Mouse (Mus musculus) embryonic facial prominence, embryonic 15.5 days (tissue): ENCODE measurements at regions not wholly inside any gene's neighbourhood (a gene's known extent, or its start where the extent isn't known, plus 50 kb on each side); places are given as distances from the start of the nearest gene placed in this dataset.

Experiments used
- ATAC-seq: fragments of 200-750 bp; cut with Nextera tagmentation; 2 replicates; pipeline ENCODE4 v1.8.0; 2017; ENCODE audit warnings: low read depth, moderate TSS enrichment; ENCODE audit not compliant: insufficient number of reproducible peaks, low FRiP score, low TSS enrichment
- H3K27ac ChIP-seq: fragments of 300-500 bp; sonication (generic); replicated peaks from 2 replicates; pipeline ENCODE4 v1.5.1; 2015; ENCODE audit warnings: mild to moderate bottlenecking, inconsistent platforms
- H3K27me3 ChIP-seq: fragments of 300-500 bp; sonication (generic); 2 replicates; pipeline ENCODE4 v1.6.1; 2015; ENCODE audit warnings: inconsistent platforms
- H3K36me3 ChIP-seq: fragments of 300-500 bp; sonication (generic); 2 replicates; pipeline ENCODE4 v1.6.1; 2015; ENCODE audit warnings: mild to moderate bottlenecking, inconsistent platforms
- H3K4me1 ChIP-seq: fragments of 300-500 bp; sonication (generic); 2 replicates; pipeline ENCODE4 v1.6.1; 2015; ENCODE audit warnings: inconsistent platforms
- H3K4me2 ChIP-seq: fragments of 300-500 bp; sonication (generic); replicated peaks from 2 replicates; pipeline ENCODE4 v1.6.1; 2015; ENCODE audit warnings: mild to moderate bottlenecking, inconsistent platforms
- H3K4me3 ChIP-seq: fragments of 300-500 bp; sonication (generic); replicated peaks from 2 replicates; pipeline ENCODE4 v1.5.1; 2015; ENCODE audit warnings: mild to moderate bottlenecking, inconsistent platforms
- H3K9ac ChIP-seq: fragments of 300-500 bp; sonication (generic); 2 replicates; pipeline ENCODE4 v1.6.1; 2015; ENCODE audit warnings: inconsistent platforms
- H3K9me3 ChIP-seq: fragments of 300-500 bp; sonication (generic); replicated peaks from 2 replicates; pipeline ENCODE4 v1.6.1; 2016; ENCODE audit warnings: inconsistent platforms
- WGBS: fragments of 180-500 bp; shearing (Covaris S2); methylation state at CpG from one replicate; pipeline ENCODE4 v1.1.7; 2015; 5-methylcytosine and 5-hydroxymethylcytosine counted together

DNA sequence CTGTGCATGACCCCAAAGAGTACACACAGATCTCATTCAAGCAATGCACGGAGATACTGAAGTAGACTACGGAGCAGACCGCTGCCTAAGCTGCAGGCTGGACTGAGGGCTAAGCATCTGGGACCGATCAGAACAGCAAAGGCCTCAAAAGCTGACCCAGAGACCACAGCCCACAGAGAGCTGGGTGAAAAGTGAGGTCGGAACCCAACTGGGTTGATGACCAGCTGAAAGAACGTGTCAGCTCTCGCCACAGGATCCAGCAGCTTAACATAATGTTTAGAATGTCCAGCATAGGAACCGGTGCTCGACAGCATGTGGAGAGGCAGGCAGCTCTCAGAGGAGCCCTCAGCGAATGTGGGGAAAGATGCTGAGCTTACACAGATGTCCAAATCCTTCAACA is 67.4 kb upstream of the Prok2 start:
- no peak overlapping the region for H3K4me2 ChIP-seq
- WGBS = 67% methylated on average over 10 of the region's 10 CpGs

DNA sequence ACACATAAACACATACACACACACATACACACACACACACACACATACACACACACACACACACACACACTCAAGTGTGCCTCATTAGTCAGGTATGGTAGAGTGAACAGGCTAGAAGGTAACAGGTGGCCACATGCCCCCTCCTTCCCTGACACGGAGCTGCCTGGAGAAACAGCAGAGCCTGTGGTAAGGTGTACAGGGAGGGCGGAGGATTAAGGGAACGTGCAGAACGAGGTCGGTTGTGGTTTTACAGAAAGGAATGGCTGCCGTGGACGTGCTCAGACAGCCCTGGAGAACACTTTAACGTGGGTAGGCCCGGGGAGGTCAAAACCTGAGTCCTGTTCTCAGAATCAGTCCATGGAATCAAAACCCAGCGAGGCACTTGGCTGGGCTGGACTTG is 66.2 kb upstream of the Prok2 start:
- WGBS = 54% methylated on average over 10 of the region's 10 CpGs
- no peak overlapping the region for H3K27ac ChIP-seq
- no peak overlapping the region for H3K4me2 ChIP-seq
- no peaks in the 10 kb centered on the region for H3K9me3 ChIP-seq
- no peak overlapping the region for H3K9ac ChIP-seq
- H3K4me3 ChIP-seq = no peak overlapping the region
- no peaks in the 10 kb centered on the region for H3K4me1 ChIP-seq
- no peaks in the 10 kb centered on the region for H3K36me3 ChIP-seq
- no peak for ATAC-seq
- H3K27me3 ChIP-seq = no peaks in the 10 kb centered on the region

More for the DNA sequence above, 67.4 kb upstream of the Prok2 start:
- no peak overlapping the region for H3K9ac ChIP-seq
- ATAC-seq = no peak
- H3K27me3 ChIP-seq = no peaks in the 10 kb centered on the region
- H3K4me3 ChIP-seq = no peak overlapping the region
- H3K9me3 ChIP-seq = no peaks in the 10 kb centered on the region
- H3K4me1 ChIP-seq = no peaks in the 10 kb centered on the region
- no peak overlapping the region for H3K27ac ChIP-seq
- H3K36me3 ChIP-seq = no peaks in the 10 kb centered on the region

DNA sequence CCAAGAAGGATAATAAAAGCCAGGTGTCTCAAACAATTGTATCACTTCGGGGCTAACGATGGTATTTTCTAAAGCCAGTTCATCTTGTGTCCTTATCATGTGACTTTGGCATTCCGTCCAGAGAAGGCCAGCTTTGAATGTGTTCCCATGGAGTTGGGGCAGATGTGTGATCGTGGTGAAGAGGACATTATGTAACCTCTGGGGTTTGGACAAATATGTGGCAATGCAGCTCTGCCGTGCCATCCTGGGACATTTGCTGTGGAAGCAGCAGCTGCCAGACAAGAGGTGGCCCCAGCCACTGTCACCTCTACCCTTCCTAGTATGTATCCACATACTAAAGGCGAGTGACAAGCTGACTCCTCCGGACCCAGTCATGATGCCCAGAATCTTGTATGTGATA is 60.8 kb upstream of the Prok2 start:
- no peak overlapping the region for H3K4me3 ChIP-seq
- H3K27ac ChIP-seq = no peak overlapping the region
- no peaks in the 10 kb centered on the region for H3K9me3 ChIP-seq
- no peaks in the 10 kb centered on the region for H3K27me3 ChIP-seq
- ATAC-seq = no peak
- no peak overlapping the region for H3K4me2 ChIP-seq
- H3K9ac ChIP-seq = no peak overlapping the region
- 74% methylated on average over 7 of the region's 7 CpGs for WGBS
- H3K4me1 ChIP-seq = no peaks in the 10 kb centered on the region; the same call in 1 of the 2 replicates
- H3K36me3 ChIP-seq = no peaks in the 10 kb centered on the region

DNA sequence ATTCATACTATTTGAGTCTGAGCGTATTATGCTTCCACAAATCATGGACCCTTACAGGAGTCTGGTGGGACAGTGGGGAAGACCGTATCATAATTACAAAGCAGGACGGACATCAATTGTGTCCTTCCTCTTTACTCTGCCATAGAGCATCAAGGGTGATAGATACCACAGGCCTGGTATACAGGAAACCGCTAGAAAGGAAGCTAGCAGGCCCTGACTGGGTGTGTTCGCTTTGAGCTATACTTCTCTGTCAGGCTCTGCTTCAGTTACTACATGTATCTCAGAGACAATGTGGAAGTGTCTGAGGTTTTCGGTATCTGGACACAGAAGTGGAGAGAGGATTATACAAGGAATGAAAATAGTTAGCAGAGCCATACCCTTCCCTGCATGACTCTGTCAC is 59.0 kb upstream of the Prok2 start:
- Histone ChIP-seq H3K4me1 (no peaks in the 10 kb centered on the region; the same call in 1 of the 2 replicates), H3K36me3 (no peaks in the 10 kb centered on the region), H3K9me3 (no peaks in the 10 kb centered on the region), H3K4me3 (no peak overlapping the region), H3K9ac (no peak overlapping the region), H3K27ac (no peak overlapping the region), H3K4me2 (no peak overlapping the region), H3K27me3 (no peaks in the 10 kb centered on the region)
- ATAC-seq = no peak
- 80% methylated on average over 6 of the region's 6 CpGs for WGBS

DNA sequence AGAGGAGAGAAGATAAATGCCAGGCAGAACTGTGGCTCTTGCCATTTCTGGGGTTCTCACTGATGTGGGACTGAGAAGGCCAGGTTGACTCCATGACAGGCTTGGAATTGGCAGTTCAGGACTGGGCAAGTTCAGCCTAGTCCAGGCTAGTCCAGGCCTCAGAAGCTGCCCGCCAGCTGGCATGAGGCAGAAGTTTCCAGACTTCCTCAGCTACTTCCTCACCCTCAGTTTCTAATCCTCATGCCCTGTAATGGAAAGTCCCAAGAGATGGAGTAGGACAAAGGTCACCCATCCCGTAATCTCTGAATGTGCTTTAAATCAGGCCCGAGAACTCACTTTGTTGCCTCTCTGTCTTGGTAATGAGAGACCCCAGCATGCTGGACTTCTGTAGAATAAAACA is 58.6 kb upstream of the Prok2 start:
- no peak overlapping the region for H3K27ac ChIP-seq
- WGBS = 89% methylated on average over 3 of the region's 3 CpGs
- no peaks in the 10 kb centered on the region for H3K36me3 ChIP-seq
- H3K9me3 ChIP-seq = no peaks in the 10 kb centered on the region
- H3K27me3 ChIP-seq = no peaks in the 10 kb centered on the region
- no peak for ATAC-seq
- H3K4me1 ChIP-seq = no peaks in the 10 kb centered on the region; the same call in 1 of the 2 replicates
- no peak overlapping the region for H3K4me2 ChIP-seq
- no peak overlapping the region for H3K9ac ChIP-seq
- H3K4me3 ChIP-seq = no peak overlapping the region

DNA sequence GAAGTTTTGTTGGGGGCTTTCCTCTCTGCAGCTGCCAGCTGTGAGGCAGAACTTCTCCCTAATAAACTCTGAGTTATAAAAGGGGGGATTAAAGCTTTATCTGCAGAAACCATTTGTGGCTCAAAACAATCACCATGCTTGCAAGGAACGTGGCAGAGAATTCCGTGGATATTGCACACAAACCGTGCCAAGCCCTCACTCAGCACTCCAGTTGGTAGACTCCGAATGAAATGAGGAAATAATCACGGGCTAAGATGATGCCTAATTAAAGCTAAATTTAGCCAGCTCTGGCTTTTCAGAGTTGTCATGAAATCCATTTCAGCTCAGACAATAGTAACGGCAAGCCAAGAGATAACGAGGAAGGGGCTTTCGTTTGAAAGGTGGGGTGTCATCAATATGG is 58.1 kb upstream of the Prok2 start:
- H3K9ac ChIP-seq = no peak overlapping the region
- no peak overlapping the region for H3K4me3 ChIP-seq
- H3K4me2 ChIP-seq = no peak overlapping the region
- no peaks in the 10 kb centered on the region; the same call in 1 of the 2 replicates for H3K4me1 ChIP-seq
- no peaks in the 10 kb centered on the region for H3K9me3 ChIP-seq
- ATAC-seq = no peak
- H3K27ac ChIP-seq = no peak overlapping the region
- H3K36me3 ChIP-seq = no peaks in the 10 kb centered on the region
- 55% methylated on average over 8 of the region's 8 CpGs for WGBS
- H3K27me3 ChIP-seq = no peaks in the 10 kb centered on the region

DNA sequence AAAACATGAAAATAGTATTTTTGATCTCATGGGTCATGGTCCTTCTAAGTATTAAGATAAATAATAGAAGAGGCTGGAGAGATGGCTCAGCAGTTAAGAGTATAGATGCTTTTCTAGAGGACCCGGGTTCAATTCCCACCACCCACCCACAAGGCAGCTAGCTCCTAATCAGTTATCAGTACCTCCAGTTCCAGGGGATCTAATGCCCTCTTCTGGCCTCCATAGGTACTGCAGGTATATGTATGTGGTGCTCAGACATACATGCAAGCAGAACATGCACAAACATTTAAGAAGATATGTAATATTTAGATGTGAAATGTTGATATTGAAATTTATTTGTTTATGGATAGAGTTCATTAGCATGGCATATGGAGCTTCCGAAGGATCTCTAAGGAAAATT is 56.8 kb upstream of the Prok2 start:
- H3K27me3 ChIP-seq = no peaks in the 10 kb centered on the region
- H3K4me2 ChIP-seq = no peak overlapping the region
- no peak overlapping the region for H3K4me3 ChIP-seq
- H3K4me1 ChIP-seq = no peaks in the 10 kb centered on the region; the same call in 1 of the 2 replicates
- H3K36me3 ChIP-seq = no peaks in the 10 kb centered on the region
- H3K9me3 ChIP-seq = no peaks in the 10 kb centered on the region
- 80% methylated on average over 2 of the region's 2 CpGs for WGBS
- H3K27ac ChIP-seq = no peak overlapping the region
- H3K9ac ChIP-seq = no peak overlapping the region
- ATAC-seq = no peak
